Mouse (Mus musculus) C2C12 (cell line): ENCODE results near the gene Tcf7l1. TPM values are rescaled to one million over a fixed set of nuclear protein-coding genes. Genes with fewer than 3 reads are reported as not detected.

Experiments used
- H3K27me3 ChIP-seq: one replicate; pipeline ENCODE4 v1.6.1; 2011; ENCODE audit not compliant: control insufficient read depth, insufficient read depth, insufficient read length
- H3K36me3 ChIP-seq: one replicate; pipeline ENCODE4 v1.6.1; 2011; ENCODE audit not compliant: control insufficient read depth, insufficient read depth
- H3K4me3 ChIP-seq: one replicate; pipeline ENCODE4 v1.5.1; 2011; ENCODE audit warnings: mild to moderate bottlenecking, control low read depth; ENCODE audit not compliant: poor library complexity, insufficient read depth, severe bottlenecking
- H3K79me2 ChIP-seq: one replicate; pipeline ENCODE4 v1.6.1; 2011; ENCODE audit not compliant: control insufficient read depth, insufficient read depth
- H3K79me3 ChIP-seq: one replicate; pipeline ENCODE4 v1.6.1; 2011; ENCODE audit warnings: low read depth, control low read depth
- H3ac ChIP-seq: one replicate; pipeline ENCODE3; 2011; ENCODE audit warnings: low read depth; ENCODE audit not compliant: control insufficient read depth, insufficient read length
- CEBPB ChIP-seq: IDR thresholded peaks from one replicate; pipeline ENCODE4 v1.6.1; 2011; ENCODE audit warnings: low read depth, mild to moderate bottlenecking, control low read depth, moderate library complexity
- CTCF ChIP-seq: IDR thresholded peaks from one replicate; pipeline ENCODE4 v1.5.1; 2011; ENCODE audit not compliant: control insufficient read depth, insufficient read depth, insufficient read length
- FOSL1 ChIP-seq: IDR thresholded peaks from one replicate; pipeline ENCODE4 v1.8.0; 2011; ENCODE audit warnings: mild to moderate bottlenecking, low read length; ENCODE audit not compliant: poor library complexity, insufficient read depth, severe bottlenecking
- MAX ChIP-seq: IDR thresholded peaks from one replicate; pipeline ENCODE4 v1.6.1; 2011; ENCODE audit warnings: mild to moderate bottlenecking, control low read depth
- MYOD1 ChIP-seq: IDR thresholded peaks from one replicate; pipeline ENCODE4 v1.6.1; 2011; ENCODE audit warnings: low read depth; ENCODE audit not compliant: control insufficient read depth, insufficient read length
- MYOG ChIP-seq: IDR thresholded peaks from one replicate; pipeline ENCODE4 v1.6.1; 2011; ENCODE audit not compliant: control insufficient read depth, insufficient read length; ENCODE audit errors: extremely low read depth
- USF1 ChIP-seq: IDR thresholded peaks from one replicate; pipeline ENCODE4 v1.6.1; 2011; ENCODE audit warnings: low read depth, mild to moderate bottlenecking, control low read depth, moderate library complexity
- polyA plus RNA-seq: library from polyadenylated mRNA; unstranded; fragments of >200 nt; fragmentation: generic; extraction: Trizol; gene quantifications from one replicate; pipeline ENCODE4 v1.2.1, GENCODE M21; 2012; ENCODE audit warnings: missing spikeins

Tcf7l1 gene
- polyA plus RNA-seq, 1 experiment, result 18.3 TPM

- Histone ChIP-seq H3K79me2 (no peaks in the 10 kb centered on the region), H3K27me3 (no peaks in the 10 kb centered on the region), H3K36me3 (no peaks in the 10 kb centered on the region), H3K4me3 (no peak overlapping the region), H3ac (no peak overlapping the region), H3K79me3 (no peaks in the 10 kb centered on the region)
- TF ChIP-seq USF1, result no peak
- TF ChIP-seq MYOD1, result peak; percentile 68
Observed at GRCm38 (mm10) chr6:72655309-72656052, 133.6 kb downstream of the Tcf7l1 start.

GRCm38 (mm10) chr6:72654355-72654754 is 134.7 kb downstream of the Tcf7l1 start:
- no peaks in the 10 kb centered on the region for H3K79me2 ChIP-seq
- H3K27me3 ChIP-seq, result no peaks in the 10 kb centered on the region
- H3K4me3 ChIP-seq, result no peak overlapping the region
- no peaks in the 10 kb centered on the region for H3K36me3 ChIP-seq
- no peak overlapping the region for H3ac ChIP-seq
- H3K79me3 ChIP-seq, result no peaks in the 10 kb centered on the region
- no peak for TF ChIP-seq FOSL1
- TF ChIP-seq MYOD1, result no peak
- no peak for TF ChIP-seq USF1
- no peak for TF ChIP-seq MAX
- no peak for TF ChIP-seq CTCF
- no peak for TF ChIP-seq CEBPB
- TF ChIP-seq MYOG, result no peak

DNA sequence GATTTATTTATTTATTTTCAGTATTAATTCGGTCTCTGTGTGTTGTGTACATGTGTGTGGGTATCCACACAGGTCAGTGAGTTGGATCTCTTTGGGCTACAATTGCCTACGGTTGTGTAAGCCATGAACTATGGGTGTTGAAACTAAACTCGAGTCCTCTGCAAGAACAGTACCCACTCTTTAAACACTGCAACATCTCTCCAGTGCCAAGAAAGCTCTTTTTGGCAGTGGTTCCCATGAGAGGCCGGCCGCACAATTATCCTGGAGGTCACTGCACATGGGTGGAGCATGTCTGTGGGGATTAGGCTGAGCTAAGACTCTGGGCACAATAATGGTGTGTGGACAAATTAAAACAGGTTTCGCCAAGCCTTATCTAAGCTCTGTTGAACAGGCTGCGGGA is 135.6 kb downstream of the Tcf7l1 start:
- Histone ChIP-seq H3ac (no peak overlapping the region), H3K4me3 (no peak overlapping the region), H3K79me3 (no peaks in the 10 kb centered on the region), H3K36me3 (no peaks in the 10 kb centered on the region), H3K27me3 (no peaks in the 10 kb centered on the region), H3K79me2 (no peaks in the 10 kb centered on the region)
- no peak for TF ChIP-seq USF1
- TF ChIP-seq CTCF, result no peak
- no peak for TF ChIP-seq FOSL1
- TF ChIP-seq MYOG, result no peak
- no peak for TF ChIP-seq MAX
- no peak for TF ChIP-seq CEBPB

DNA sequence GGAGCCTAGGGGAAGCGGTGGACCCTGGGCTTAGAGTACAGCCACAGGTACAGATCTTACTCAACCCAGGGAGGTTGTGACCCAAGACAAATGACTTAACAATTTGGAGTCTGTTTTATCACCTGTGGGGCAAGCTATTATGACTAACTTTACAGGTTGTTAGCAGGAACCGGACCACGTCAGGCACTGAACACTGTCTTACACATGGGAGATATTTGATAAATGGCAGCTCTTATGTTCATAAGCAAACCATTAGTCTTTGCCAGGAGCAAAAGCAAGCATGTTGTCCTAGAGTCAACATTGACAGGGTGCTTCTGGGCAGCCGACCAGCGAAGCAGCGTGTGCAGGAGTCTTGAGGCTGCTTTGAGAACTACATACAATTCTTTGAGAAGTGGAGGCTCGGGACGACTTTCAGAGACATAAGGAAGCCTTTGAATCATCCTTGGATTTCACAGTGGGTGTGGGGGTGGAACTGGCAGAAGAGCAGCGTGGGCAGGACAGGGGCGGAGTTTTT is 138.7 kb downstream of the Tcf7l1 start:
- H3K36me3 ChIP-seq, result no peaks in the 10 kb centered on the region
- H3K27me3 ChIP-seq, result no peaks in the 10 kb centered on the region
- no peak overlapping the region for H3K4me3 ChIP-seq
- no peak overlapping the region for H3ac ChIP-seq
- no peaks in the 10 kb centered on the region for H3K79me3 ChIP-seq
- no peaks in the 10 kb centered on the region for H3K79me2 ChIP-seq
- TF ChIP-seq MYOD1 (no peak), FOSL1 (no peak), MAX (no peak), CTCF (no peak), USF1 (no peak), CEBPB (no peak), MYOG (no peak)

GRCm38 (mm10) chr6:72648002-72648595 is 141.0 kb downstream of the Tcf7l1 start:
- Histone ChIP-seq H3ac (no peak overlapping the region), H3K79me3 (no peaks in the 10 kb centered on the region), H3K27me3 (no peaks in the 10 kb centered on the region), H3K79me2 (no peaks in the 10 kb centered on the region), H3K4me3 (no peak overlapping the region), H3K36me3 (no peaks in the 10 kb centered on the region)
- no peak for TF ChIP-seq FOSL1
- no peak for TF ChIP-seq MYOG
- no peak for TF ChIP-seq CTCF
- no peak for TF ChIP-seq MYOD1
- no peak for TF ChIP-seq CEBPB
- no peak for TF ChIP-seq MAX
- no peak for TF ChIP-seq USF1

- no peaks in the 10 kb centered on the region for H3K79me3 ChIP-seq
Observed at GRCm38 (mm10) chr6:72647383-72647820, 141.7 kb downstream of the Tcf7l1 start.

More at GRCm38 (mm10) chr6:72647383-72647820, 141.7 kb downstream of the Tcf7l1 start:
- H3ac ChIP-seq, result no peak overlapping the region
- H3K27me3 ChIP-seq, result no peaks in the 10 kb centered on the region
- H3K79me2 ChIP-seq, result no peaks in the 10 kb centered on the region
- no peak for TF ChIP-seq CEBPB
- TF ChIP-seq CTCF, result peak; percentile 62
- H3K4me3 ChIP-seq, result no peak overlapping the region
- H3K36me3 ChIP-seq, result no peaks in the 10 kb centered on the region
